Mouse (Mus musculus): ENCODE measurements around the gene Dkkl1. TPM values are rescaled to one million over a fixed set of nuclear protein-coding genes. Genes with fewer than 3 reads are reported as not detected.
A peak's percentile ranks its signal among the peaks of the same experiment; 100 is the strongest.

Dkkl1 gene
- polyA plus RNA-seq, 1 experiment from 2014 or later, result 1.4 TPM

- H3K4me1 ChIP-seq, result peaks cover 6% of the 10 kb centered on the region
- H3K4me3 ChIP-seq, result no peak overlapping the region
- H3K27me3 ChIP-seq, result no peaks in the 10 kb centered on the region
- no peak overlapping the region for H3K4me2 ChIP-seq (replicated peaks)
- H3K36me3 ChIP-seq, result peaks cover 99% of the 10 kb centered on the region
- H3K27ac ChIP-seq, result no peak overlapping the region
- H3K9ac ChIP-seq, result no peak overlapping the region
- no peaks in the 10 kb centered on the region for H3K9me3 ChIP-seq
- WGBS, result 94% methylated on average over 7 of the region's 7 CpGs
- ATAC-seq (ENCODE audit: low FRiP score, low read depth), result no peak
Measured at GRCm38 (mm10) chr7:45224826-45225225, 12.9 kb upstream of the Dkkl1 start.

GRCm38 (mm10) chr7:45221680-45222079, 9.7 kb upstream of the Dkkl1 start:
- Histone ChIP-seq H3K36me3 (peaks cover 97% of the 10 kb centered on the region), H3K4me2 (replicated peaks) (no peak overlapping the region), H3K9me3 (no peaks in the 10 kb centered on the region), H3K27ac (no peak overlapping the region), H3K9ac (no peak overlapping the region), H3K27me3 (no peaks in the 10 kb centered on the region), H3K4me3 (no peak overlapping the region), H3K4me1 (peaks cover 33% of the 10 kb centered on the region)
- ATAC-seq (ENCODE audit: low FRiP score, low read depth), result no peak
- 86% methylated on average over 2 of the region's 2 CpGs for WGBS

DNA sequence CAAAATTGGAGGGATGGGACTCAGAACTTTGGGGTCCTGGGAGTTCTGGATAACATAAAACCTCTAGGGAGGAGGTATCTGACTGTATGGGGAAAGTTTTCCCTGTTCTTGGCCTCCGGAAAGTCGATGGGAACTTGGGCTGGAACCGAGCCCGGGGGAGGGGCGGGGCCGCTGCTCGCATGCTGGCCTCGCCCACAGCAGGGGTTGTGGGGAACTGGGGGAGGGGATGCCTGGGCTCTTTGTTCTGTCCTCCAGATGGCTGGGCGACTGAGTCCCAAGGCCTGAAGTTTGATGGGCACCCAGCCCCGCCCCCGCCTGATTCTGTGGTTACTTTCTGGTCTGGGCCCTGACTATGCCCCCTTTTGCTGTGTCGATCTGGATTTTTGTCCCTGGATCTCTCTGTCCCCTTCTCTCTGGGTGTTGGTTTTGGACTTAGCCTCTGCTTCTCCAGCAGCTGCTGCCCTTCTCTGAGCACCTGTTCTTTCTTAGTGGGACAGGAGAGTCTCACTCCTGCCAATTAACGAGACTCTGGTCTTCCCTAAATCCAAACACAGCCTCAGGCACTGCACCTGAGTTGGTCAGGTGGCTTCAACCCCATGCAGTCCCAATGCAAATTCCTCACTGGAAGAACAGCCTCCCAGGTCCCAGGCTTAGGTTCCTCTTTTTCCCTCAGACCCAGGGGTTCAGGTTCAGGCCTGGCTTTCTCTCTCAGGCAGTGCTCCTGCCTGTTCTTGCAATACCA, 4.7 kb upstream of the Dkkl1 start:
- peak overlapping the region; percentile 96 for H3K4me2 ChIP-seq (replicated peaks)
- WGBS, result 2% methylated on average over 13 of the region's 13 CpGs
- peak overlapping the region; percentile 99 for H3K27ac ChIP-seq
- peaks cover 43% of the 10 kb centered on the region for H3K4me1 ChIP-seq
- peaks cover 47% of the 10 kb centered on the region for H3K36me3 ChIP-seq
- peaks cover 19% of the 10 kb centered on the region for H3K27me3 ChIP-seq
- peak overlapping the region; percentile 99 for H3K9ac ChIP-seq
- peak; percentile 86 for ATAC-seq (ENCODE audit: low FRiP score, low read depth)
- H3K4me3 ChIP-seq, result peak overlapping the region; percentile 88
- H3K9me3 ChIP-seq, result no peaks in the 10 kb centered on the region

- Histone ChIP-seq H3K27ac (peak within 1 kb of the TSS; percentile 99), H3K27me3 (peaks cover 26% of the 10 kb centered on the region), H3K4me3 (peak within 1 kb of the TSS; percentile 88), H3K36me3 (peaks cover 39% of the 10 kb centered on the region), H3K9me3 (no peaks in the 10 kb centered on the region), H3K9ac (peak within 1 kb of the TSS; percentile 99), H3K4me1 (peaks cover 45% of the 10 kb centered on the region), H3K4me2 (replicated peaks) (peak within 1 kb of the TSS; percentile 96)
- peak; percentile 51 for ATAC-seq (ENCODE audit: low FRiP score, low read depth)
- under 1% methylated on average over 55 of the region's 55 CpGs for WGBS
Measured at GRCm38 (mm10) chr7:45215673-45216441, 3.9 kb upstream of the Dkkl1 start, which contains the start of gene Tead2. Gene Tead2, plus strand, starts transcription at chr7:45215753.

- H3K36me3 ChIP-seq, result peaks cover 18% of the 10 kb centered on the region
- peaks cover 31% of the 10 kb centered on the region for H3K4me1 ChIP-seq
- WGBS, result 54% methylated on average over 5 of the region's 5 CpGs
- ATAC-seq (ENCODE audit: low FRiP score, low read depth), result no peak
- H3K4me3 ChIP-seq, result no peak overlapping the region
- H3K27ac ChIP-seq, result no peak overlapping the region
- no peak overlapping the region for H3K9ac ChIP-seq
- peaks cover 45% of the 10 kb centered on the region for H3K27me3 ChIP-seq
- no peak overlapping the region for H3K4me2 ChIP-seq (replicated peaks)
- no peaks in the 10 kb centered on the region for H3K9me3 ChIP-seq
Measured at GRCm38 (mm10) chr7:45213708-45214107, 1.8 kb upstream of the Dkkl1 start.

- H3K27ac ChIP-seq, result no peak overlapping the region
- H3K4me3 ChIP-seq, result no peak overlapping the region
- no peak for ATAC-seq (ENCODE audit: low FRiP score, low read depth)
- peaks cover 47% of the 10 kb centered on the region for H3K27me3 ChIP-seq
- no peak overlapping the region for H3K9ac ChIP-seq
- 0 out of 2 replicates have a peak, but pooled peaks cover 6% of the 10 kb centered on the region for H3K9me3 ChIP-seq
- peaks cover 17% of the 10 kb centered on the region for H3K4me1 ChIP-seq
- 74% methylated on average over 7 of the region's 7 CpGs for WGBS
- peak overlapping the region; percentile 36; the same call in 1 of the 2 replicates for H3K4me2 ChIP-seq (replicated peaks)
- H3K36me3 ChIP-seq, result peaks cover 4% of the 10 kb centered on the region
Measured at GRCm38 (mm10) chr7:45212356-45212755, 409 bp upstream of the Dkkl1 start.

- Histone ChIP-seq H3K9ac (no peak overlapping the region), H3K27me3 (peaks cover 47% of the 10 kb centered on the region), H3K9me3 (0 out of 2 replicates have a peak, but pooled peaks cover 6% of the 10 kb centered on the region), H3K4me2 (replicated peaks) (no peak overlapping the region), H3K36me3 (no peaks in the 10 kb centered on the region), H3K4me3 (no peak overlapping the region), H3K4me1 (peaks cover 12% of the 10 kb centered on the region), H3K27ac (no peak overlapping the region)
- ATAC-seq (ENCODE audit: low FRiP score, low read depth), result no peak
- WGBS, result 67% methylated on average over 10 of the region's 10 CpGs
Measured at GRCm38 (mm10) chr7:45211070-45211469, 877 bp downstream of the Dkkl1 start.

GRCm38 (mm10) chr7:45208260-45208659, 3.7 kb downstream of the Dkkl1 start:
- 80% methylated on average over 6 of the region's 6 CpGs for WGBS
- H3K9ac ChIP-seq, result no peak overlapping the region
- peaks cover 5% of the 10 kb centered on the region; the same call in 1 of the 2 replicates for H3K4me1 ChIP-seq
- no peak overlapping the region for H3K27ac ChIP-seq
- H3K9me3 ChIP-seq, result 0 out of 2 replicates have a peak, but pooled peaks cover 6% of the 10 kb centered on the region
- H3K4me2 ChIP-seq (replicated peaks), result no peak overlapping the region
- H3K4me3 ChIP-seq, result no peak overlapping the region
- no peak for ATAC-seq (ENCODE audit: low FRiP score, low read depth)
- H3K27me3 ChIP-seq, result peaks cover 41% of the 10 kb centered on the region
- H3K36me3 ChIP-seq, result no peaks in the 10 kb centered on the region

DNA sequence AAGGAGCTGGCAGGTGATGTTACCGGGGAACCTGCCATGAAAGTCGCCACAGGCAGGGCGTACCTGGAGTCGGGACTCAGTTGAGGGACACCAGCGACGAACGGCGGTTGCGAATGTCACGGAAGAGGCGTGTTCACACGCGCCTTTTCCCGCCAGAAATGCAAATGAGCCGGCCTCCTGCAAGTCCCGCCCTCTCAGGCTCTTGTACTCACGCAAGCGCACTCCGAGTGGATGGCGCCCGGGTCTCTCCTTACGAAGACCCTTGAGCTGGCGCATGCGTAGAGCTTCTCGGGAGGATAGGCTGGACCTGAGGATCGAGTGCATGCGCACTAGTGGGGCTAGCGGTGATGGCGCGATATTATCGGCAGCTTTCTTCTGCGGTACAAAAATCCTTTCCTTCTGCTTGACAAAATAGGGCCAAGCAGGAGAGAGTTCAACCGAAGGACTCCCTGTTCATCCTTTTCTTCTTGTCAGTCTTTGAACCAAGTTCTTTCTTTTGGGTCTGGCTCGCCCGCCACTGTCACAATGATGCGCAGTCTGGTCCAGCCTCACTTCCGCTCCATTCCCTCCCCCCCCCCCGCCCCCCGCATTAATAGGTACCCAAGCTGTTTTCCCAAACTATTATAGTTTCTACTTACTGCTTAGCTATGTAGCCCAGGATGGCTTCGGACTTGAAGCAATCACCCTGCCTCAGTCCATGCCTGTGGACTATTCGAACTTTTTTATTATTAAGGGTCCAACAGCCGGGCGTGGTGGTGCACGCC, 7.4 kb downstream of the Dkkl1 start, which contains the start of gene Ccdc155:
Gene Ccdc155 (minus strand): TSS at position 513 of the 764 bp plus-strand sequence.
- Histone ChIP-seq H3K27ac (peak within 1 kb of the TSS; percentile 56; the same call in 1 of the 2 replicates), H3K36me3 (no peaks in the 10 kb centered on the region), H3K27me3 (peaks cover 17% of the 10 kb centered on the region), H3K4me2 (replicated peaks) (peak within 1 kb of the TSS; percentile 66), H3K9ac (peak within 1 kb of the TSS; percentile 53), H3K4me3 (peak within 1 kb of the TSS; percentile 49), H3K9me3 (0 out of 2 replicates have a peak, but pooled peaks cover 6% of the 10 kb centered on the region), H3K4me1 (no peaks in the 10 kb centered on the region)
- ATAC-seq (ENCODE audit: low FRiP score, low read depth), result peak; percentile 97
- WGBS, result 8% methylated on average over 44 of the region's 44 CpGs

DNA sequence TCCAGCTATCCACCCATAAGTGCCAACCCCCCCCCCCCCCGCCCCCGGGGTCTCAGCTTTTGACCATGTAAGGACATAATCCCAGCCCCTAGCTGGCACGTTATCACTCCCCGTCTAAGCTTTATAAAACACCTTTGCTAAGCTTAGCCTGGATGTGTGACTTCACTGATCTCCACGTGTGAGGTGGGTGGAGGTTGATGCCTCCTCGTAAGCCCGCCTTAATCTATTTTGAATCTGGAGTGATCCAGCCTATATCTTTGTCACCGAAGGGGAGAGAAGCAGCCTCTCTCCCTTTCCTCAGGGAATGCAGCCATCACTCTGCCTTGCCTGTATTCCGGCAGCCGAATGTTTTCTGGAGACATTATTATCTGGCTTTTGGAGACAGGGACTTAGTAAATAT, 9.3 kb downstream of the Dkkl1 start:
- Histone ChIP-seq H3K36me3 (no peaks in the 10 kb centered on the region), H3K9ac (no peak overlapping the region), H3K27ac (no peak overlapping the region), H3K9me3 (no peaks in the 10 kb centered on the region), H3K4me1 (no peaks in the 10 kb centered on the region), H3K4me3 (no peak overlapping the region), H3K27me3 (peaks cover 12% of the 10 kb centered on the region; the same call in 1 of the 2 replicates), H3K4me2 (replicated peaks) (no peak overlapping the region)
- ATAC-seq (ENCODE audit: low FRiP score, low read depth), result no peak
- WGBS, result 43% methylated on average over 10 of the region's 10 CpGs

DNA sequence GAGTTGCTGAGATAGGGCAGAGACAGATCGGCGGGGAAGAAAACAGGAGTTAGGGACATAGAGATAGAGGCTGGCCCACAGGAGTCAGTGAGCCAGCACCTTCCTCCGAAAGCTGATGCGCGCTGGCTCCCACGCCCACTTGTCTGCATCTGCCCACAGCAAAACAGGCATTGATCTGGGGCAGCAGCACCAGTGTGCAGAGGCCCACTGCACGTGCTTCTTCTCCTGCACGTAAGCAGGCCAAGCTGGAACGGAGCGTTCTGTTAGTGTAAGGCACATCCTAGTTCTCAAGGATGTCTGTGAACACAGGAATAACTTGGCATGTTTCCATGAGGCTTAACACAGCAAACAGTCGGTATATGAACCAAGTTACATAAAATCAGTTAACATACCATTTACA, 13.0 kb downstream of the Dkkl1 start:
- H3K4me1 ChIP-seq, result no peaks in the 10 kb centered on the region
- no peaks in the 10 kb centered on the region for H3K9me3 ChIP-seq
- no peak overlapping the region for H3K27ac ChIP-seq
- no peak overlapping the region for H3K4me2 ChIP-seq (replicated peaks)
- H3K36me3 ChIP-seq, result no peaks in the 10 kb centered on the region
- no peak for ATAC-seq (ENCODE audit: low FRiP score, low read depth)
- peaks cover 18% of the 10 kb centered on the region for H3K27me3 ChIP-seq
- 81% methylated on average over 11 of the region's 11 CpGs for WGBS
- H3K9ac ChIP-seq, result no peak overlapping the region
- H3K4me3 ChIP-seq, result no peak overlapping the region
